Mouse (Mus musculus): ENCODE data around the gene Tnrc18.

The Tnrc18 gene

DNA sequence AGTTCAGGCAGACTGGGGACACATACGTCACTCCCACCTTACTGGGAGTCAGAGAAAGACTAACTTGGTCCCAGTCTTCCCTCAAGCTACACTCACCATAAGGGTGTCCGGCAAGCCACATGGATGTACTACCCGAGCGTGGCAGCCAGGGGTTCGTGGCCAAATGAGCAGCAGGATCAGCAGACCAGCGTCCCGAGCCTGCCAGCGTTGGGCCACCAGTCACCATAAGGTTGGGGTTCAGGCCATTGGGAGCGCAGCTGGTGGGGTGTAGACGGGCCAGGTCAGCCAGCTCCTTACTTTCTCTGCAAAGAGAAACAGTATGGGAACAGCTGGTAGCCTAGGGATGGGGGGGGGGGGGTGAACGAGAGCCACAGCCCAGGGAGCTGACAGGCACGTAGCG, 41.4 kb downstream of the Tnrc18 start:
- DNase-seq (ENCODE audit: low spot score in 2 of 2), result no peak

DNA sequence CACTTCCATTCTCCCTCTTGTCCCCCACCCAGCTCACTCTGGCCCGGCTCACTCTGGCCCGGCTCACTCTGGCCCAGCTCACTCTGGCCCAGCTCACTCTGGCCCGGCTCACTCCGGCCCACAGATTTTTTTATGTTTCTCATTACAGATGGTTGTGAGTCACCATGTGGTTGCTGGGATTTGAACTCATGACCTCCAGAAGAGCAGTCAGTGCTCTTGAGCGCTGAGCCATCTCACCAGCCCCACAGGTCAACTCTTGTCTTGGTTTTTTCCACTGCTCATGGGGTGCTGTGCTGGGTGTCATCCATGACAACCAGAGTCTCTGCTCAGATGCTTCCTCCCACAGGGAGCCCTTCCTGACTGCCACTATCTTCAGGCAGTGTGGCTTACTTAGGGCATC, 42.7 kb downstream of the Tnrc18 start:
- DNase-seq (ENCODE audit: low spot score in 2 of 2), result no peak

DNA sequence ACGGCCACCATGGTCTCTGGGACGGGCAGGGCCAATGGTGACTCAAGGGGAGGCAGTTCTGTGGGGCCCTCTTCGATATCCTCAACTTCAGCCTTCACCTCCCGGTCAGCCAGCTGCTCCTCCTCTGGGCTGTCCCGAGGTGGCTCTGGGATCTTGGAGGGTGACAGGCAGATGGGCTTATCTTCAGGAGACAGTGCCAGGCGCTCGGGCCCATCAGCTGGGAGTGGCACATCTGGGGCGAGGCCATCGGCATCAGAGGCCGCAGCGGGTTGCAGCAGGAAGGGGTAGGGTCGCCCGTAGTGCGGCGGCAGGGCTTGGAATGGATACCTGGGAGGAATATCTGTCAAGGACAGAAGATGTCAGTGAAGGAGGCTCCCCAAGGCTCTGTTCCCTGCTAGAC, 45.5 kb downstream of the Tnrc18 start:
- no peak for DNase-seq (ENCODE audit: low spot score in 2 of 2)

DNA sequence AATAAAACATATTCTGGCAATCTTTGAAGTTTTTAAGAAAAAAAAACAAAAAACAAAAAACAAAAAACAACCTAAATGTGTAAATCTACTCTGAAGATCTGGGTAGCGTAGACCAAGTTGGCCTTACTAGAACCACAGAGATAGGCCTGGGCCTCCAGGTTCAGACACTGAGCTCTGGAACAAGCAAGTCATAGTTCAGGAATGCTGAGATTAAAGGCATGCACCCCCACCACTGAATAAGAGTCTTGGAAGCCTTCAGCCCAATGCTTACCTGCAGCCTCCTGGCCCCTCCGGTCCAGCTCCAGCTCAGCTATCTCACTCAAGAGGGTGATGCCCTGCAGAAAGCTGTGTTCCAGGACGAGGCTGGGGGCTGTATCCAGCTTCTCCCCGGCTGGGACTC, 46.4 kb downstream of the Tnrc18 start:
- no peak for DNase-seq (ENCODE audit: low spot score in 2 of 2)

DNA sequence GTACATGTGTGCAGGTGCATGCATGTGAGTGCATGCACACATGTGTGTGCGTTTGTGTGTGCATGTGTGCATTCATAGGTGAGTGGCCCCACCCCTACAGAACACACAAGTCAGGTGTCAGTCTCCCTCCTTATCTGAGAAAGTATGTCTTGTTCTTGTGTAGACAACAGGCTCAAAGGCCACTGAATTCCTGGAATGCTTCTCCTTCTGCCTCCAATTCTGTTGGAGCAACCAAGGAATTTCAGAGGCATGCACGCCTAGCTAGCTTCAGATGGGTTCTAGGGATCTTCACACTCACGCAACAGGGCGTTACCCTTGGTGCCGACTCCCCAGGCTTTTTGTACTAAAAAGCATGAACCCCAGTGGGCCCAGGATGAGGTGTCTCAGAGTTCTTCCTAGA, 47.8 kb downstream of the Tnrc18 start:
- no peak for DNase-seq (ENCODE audit: low spot score in 2 of 2)

DNA sequence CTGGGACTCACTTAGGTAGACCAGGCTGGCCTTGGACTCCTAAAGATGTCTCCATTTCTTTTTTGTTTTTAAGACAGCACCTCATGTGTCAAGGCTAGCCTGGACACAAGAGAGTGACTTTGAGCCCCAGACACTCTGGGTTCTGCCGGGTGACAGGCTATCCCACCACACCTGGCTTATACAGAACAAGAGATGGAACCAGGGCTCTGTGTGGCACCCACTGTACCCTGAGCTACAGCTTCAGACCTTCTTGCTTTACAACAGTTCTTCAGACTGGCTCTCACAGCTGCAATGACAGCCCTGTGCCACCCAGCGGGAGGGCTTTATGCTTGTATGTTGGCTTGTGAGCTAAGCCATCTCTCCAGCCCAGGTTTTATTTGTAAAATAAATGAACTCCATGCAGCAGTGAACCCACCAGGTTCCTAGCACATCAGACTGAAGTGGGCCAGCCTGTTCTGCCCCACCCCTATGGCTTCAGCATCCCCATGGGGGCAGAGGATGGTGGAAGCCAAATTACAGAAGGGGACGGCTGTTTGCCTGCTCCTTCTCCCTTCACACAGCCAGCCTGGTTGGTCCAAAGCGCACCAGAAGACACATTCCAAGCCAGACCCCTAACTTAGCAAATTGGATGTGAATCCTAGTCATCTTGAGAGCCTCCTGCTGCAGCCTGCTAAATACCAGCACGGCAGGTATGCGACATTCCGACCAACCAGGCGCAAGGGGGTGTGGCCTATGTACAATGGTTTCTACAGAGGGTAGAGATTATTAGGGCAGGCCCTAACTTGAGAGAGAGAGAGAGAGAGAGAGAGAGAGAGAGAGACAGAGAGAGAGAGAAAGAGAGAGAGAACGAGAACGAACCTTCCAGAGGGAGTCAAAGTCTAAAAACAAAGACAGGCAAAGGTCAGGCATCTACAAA, 48.9 kb downstream of the Tnrc18 start:
- DNase-seq (ENCODE audit: low spot score in 2 of 2), result no peak

DNA sequence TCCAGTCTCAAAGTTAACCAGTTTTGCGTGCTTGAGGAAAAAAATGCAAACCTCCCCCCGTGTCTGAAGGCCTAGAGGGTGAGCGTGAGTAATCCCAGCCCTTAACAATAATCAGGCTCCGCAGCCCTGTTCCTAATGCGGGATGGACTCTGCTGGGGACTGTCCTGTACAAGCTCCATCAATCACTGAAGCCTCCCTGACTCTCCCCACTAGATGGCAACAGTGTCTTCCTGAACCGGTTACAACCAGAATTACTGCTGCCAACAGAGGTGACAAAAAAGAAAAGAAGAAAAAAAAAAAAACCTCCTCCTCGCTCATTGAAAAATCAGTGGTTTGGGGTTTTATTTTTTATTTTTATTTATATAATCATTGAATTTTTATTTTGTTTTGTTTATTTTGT, 49.5 kb downstream of the Tnrc18 start:
- DNase-seq (ENCODE audit: low spot score in 2 of 2), result peak; percentile 46 to 64

DNA sequence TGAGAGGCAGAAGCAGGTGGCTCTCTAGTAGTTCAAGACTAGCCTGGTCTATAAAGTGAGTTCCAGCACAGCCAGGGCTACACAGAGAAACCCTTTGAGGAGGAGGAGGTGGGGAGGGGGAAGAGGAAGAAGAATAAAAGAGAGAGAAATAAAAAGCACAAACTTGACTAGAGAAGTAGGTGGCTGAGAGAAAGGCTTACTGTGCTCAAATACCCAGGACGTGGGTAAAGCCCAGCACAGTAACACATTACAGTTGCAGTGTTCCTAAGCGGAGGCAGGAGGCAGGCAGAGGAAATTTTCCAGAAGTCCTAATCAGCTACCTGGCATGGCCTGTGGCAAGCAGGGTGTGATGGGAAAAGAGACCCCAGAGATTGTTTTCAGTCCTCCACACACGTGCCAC, 50.8 kb downstream of the Tnrc18 start:
- DNase-seq (ENCODE audit: low spot score in 2 of 2), result no peak

DNA sequence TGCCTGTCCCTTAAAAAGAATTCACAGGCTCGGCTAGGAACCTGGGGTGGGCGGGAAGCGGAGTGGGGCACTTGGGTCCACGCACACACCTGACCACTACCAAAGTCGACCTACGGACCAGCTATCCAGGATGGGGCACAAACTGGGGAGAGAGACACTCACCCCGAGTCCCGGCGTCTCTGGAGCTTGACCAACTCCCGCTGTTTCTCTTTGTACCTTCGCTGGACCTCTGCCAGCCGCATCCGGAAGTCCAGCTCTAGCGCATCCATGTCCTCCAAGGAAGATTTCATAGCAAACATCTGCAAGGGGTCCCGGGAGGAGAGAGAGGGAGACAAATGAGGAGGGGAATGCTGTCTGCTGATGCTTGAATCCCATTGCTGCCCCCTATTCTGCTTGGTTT, 52.6 kb downstream of the Tnrc18 start:
- no peak for DNase-seq (ENCODE audit: low spot score in 2 of 2)

DNA sequence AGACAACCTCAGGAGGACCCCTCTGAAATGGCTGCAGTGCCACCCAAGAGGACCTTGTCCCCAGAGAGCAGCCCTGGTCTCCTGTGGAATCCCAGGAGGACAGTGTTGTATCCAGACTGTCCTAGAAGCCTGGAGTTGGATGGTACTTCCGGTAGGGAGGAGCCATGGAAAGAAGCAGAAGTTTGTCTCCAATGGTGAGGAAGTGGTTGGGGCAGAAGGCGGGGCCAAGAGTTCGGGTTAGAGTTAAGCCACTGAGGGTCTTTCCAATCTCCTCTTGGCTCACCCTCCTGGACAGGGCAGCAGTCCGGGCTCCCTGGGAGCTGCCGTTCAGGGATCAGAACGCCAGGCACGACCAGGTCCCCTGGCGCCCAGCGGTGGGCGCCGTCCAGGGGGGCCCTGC, 53.2 kb downstream of the Tnrc18 start:
- no peak for DNase-seq (ENCODE audit: low spot score in 2 of 2)

DNA sequence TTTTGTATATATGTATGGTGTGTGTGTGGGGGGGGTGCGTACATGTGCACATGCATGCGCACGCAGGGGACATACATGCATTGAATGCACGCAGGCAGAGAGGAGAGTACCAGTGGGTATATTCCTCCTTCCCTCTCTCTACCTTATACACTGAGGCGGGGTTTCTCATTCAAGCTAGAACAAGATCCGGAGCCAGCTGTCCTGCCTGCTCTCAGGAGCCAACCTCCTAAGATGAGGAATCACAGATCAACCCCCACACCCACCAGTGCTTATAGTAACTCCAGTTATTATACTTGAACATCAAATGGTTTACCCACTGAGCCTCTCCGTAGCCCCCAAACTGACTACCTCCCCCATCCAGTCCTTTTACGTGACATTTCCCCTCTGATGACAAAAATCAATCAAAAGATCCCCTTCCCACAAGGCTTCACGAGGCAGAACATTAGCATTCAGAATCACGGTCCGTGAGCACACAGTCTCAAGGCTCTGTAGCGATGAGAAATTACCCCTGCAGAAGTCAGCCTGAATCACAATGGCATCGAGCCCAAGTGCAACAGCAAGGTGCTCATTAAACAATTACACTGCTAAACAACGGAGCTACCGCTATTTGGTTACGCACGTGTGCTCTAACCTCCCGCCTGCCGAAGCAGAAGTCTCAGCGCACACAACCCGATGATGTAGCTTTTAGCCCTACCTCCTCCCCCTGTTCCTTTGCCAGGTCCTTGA, 55.2 kb downstream of the Tnrc18 start:
- DNase-seq (ENCODE audit: low spot score in 2 of 2), result no peak

DNA sequence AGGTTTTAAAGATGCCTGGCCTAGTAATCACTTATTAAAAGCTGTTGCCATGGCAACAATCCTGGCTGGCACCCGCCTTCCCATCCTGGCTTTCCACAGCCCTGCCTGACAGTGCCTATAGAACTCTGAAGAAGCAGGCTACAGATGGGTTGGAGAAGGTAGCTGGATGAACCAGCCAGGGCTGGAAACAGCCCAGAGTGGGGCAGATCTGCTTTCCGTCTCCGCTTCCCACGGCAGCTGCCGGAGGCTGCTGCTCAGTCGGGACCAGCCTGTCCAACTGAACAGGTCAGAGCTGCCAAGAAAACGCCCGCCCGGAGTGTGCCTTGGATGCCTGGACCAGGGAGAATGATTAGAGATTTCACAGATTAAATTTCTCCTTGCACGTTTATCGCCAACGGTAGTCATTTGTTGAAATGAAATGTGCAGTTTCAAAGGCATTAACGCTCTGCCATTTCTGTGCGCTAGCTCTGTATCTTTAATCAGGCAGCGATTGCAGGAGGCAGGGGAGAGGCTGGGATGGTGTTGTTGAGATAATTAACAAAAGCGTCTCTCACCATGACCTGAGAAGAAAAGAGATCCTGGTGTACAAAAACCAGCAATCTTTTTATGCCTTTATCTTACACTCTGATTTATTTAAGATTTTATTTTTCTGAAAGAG, 56.0 kb downstream of the Tnrc18 start:
- no peak for DNase-seq (ENCODE audit: low spot score in 2 of 2)

DNA sequence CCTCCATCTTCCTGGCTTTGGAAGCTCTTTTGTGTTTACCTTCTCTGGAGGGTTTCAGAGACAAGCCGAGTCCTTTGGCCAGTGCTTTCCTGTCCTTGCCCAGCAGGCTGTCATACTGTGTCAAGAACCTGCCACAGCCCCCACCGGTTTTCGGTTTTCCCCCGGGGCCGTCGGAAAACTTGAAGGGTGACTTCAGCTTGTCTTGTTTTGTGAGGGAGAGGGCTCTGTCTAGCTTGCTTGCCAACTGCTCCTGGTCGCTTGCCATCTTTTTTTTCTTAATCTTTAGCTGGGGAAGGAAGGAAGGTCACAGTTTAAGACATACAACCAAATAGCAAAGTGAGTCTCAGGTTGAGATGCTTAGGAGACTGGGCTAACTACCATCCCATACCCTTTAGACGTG, 57.7 kb downstream of the Tnrc18 start:
- DNase-seq (ENCODE audit: low spot score in 2 of 2), result no peak

DNA sequence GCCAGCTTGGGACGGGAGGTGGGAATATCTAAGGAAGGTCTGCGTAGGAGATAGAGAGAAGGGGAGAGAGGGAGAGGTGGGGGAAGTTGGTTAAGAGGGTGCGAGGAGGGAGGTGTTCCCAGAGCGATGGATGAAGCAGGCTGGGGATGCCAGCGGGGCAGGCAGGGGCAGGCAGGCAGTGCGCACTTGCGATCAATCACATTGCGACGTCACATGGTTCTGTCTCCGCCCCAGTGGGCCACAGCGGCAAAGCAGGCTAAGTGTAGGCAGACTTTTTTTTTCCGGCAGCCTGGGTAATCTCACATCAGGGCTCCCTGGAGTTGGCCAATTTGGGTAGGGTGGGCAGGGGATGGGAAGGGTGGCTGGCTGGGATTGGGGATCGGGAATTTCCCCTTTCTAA, 65.2 kb downstream of the Tnrc18 start:
- no peak for DNase-seq (ENCODE audit: low spot score in 2 of 2)

DNA sequence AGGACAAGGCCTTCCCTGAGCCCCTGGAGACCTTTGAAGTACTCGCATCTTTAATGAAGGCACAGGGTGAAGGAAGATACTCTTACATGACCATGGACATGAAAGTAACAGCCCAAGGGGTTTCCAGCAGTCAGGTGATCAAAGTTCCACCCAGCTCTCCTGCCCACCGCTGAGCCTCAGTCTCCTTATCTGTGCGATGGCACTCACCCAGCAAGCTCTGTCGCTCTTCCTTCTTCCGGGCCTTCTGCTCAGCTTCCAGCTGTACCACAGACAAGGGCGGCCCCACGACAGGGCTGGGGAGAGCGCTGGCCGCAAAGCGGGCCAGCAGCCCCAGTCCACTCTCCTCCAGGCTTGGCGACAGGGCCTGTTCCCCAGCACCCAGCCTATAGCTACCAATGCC, 67.3 kb downstream of the Tnrc18 start:
- no peak for DNase-seq (ENCODE audit: low spot score in 2 of 2)

DNA sequence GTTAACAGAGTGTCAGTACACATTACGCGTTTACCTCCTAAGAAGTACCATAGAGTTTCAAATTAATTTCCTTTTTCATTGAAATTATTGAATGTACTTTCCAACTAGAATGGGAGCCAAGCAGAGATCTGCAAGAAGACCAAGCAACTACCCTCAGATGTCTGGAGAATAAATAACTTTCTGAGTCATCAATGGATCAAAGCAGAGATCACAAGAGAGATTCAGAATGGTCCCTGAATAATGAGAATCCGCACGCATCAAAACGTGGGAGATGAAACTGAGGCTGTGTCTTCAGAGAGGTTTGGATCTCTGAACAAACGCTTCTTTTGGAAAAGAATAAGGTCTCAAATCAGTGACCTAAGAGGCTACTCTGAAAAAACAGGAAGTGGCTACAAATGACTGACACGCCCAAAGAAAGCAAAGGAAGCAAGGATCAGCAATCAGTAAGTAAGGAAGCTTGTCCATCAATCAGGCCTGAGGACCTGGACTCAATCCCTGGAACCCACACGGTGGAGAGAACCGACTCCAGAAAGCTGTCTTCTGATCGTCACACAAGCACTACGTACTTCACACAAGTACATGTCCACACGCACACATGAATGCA, 70.3 kb downstream of the Tnrc18 start:
- no peak for DNase-seq (ENCODE audit: low spot score in 2 of 2)

DNA sequence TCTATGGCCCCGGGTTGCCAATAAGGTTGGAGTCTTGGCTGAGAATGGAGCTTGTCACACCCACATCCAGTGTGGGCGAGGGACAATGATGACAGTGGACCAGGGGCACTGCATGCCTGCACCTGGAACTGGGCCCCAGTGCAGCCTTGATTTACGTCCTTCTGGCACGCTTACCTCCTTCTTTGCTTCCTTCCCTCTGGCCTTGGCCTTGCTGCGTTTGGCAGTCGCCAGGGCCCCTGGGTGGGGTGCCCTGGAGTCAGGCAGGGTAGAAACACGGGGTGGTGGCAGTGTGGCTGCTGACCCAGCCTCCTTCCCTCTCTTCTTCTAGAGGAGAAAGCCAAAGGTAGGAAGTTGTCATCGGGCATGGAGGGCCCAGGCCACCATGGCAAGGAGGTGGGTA, 77.5 kb downstream of the Tnrc18 start:
- DNase-seq (ENCODE audit: low spot score in 2 of 2), result no peak

DNA sequence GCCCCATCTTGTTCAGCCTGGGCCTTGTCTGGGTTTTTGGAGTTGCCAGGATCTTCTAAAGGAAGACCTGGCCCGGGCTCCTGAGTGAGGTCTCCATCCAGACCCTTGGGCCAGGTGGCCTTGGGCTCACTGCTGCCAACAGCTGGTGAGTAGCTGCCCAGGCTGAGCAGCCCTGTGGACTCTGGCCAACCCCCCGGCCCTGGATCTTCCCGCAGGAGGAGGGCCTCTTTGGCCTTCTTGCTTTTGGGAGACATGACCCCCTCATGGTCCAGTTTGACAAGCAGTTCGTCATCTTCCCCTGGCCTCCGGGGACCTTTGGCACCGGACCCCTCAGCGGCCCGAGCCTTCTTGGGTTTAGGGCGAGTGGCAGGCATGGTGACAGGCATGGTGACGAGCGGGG, 85.5 kb downstream of the Tnrc18 start:
- DNase-seq (ENCODE audit: low spot score in 2 of 2), result no peak

DNA sequence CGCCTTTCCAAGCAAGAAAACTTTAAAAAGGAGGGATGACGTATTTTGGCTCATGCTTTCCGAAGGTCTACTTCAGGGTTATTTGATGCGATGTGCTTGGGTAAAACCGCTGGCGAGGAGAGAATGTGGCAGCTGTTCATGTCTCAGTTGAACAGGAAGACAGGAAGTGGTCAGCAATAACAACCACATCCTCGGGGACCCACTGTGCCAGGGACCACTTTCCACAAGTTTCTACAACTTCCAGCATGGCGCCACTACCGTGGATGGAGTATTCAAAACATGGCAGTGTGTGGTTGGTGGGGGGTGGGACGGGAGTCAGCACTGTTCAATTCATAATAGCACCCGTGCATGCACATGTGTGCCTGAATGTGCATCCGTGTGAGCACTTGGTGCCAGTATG, 87.2 kb downstream of the Tnrc18 start:
- DNase-seq (ENCODE audit: low spot score in 2 of 2), result no peak

DNA sequence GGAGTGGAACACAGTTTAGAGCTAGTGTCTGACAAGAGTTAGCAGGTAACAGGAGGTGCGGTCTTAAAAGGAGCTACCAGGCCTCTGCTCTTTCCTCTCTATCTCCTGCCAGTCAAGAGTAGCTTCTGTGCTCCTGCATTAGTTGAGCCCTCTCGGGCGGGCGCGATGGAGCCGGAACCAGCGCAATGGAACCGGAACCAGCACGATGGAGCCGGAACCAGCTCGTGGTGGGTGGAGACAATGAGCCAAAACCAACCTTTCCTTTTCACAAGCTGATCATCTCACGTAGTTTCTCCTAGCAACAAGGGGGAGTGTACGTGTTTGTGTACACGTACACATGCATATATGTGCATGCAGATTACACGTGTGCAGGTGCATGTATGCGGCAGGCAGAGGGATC, 89.2 kb downstream of the Tnrc18 start:
- no peak for DNase-seq (ENCODE audit: low spot score in 2 of 2)

DNA sequence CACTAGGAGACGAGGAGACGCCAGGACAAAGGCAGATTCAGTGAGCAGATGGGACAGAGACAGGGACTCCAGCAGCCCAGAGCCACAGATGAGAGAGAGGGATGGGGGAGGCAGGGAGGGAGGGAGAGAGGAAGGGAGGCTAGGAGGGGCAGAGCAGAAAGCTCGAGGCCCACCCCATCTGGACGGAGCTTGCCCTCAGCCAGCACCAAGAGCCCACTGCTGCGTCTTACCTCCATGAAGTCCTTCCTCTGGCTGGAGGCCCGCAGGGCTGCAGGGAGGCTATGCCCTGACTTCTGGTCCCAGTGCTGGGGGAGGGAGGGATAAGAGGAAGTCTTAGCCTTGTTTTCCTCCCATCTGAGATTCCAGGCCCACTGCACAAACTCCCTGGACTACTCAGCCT, 90.7 kb downstream of the Tnrc18 start:
- no peak for DNase-seq (ENCODE audit: low spot score in 2 of 2)

DNA sequence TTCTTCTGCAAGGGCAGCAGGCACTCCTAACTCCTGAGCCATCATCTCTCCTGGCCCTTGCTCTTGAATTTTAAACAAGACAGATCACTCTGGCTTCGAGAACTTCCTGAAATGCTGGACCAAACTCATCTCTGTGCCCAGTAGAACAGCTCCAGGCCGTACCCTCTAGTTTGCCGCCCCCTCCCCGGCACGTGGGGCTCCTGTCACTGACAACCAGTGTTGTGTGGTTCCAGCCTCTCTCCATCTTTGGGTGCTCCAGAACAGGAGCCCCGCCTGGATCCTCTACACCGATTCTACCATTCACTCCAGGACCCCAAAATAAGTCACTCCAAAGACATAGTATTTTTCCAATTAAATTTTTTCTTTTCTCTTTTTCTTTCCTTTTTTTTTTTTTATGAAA, 93.2 kb downstream of the Tnrc18 start:
- DNase-seq (ENCODE audit: low spot score in 2 of 2), result no peak

Data from natural killer cell, adult 2 months (primary cell).